Mouse (Mus musculus) left cerebral cortex, adult 9 months (tissue): ENCODE measurements around the gene Gm10031.
A peak's percentile ranks its signal among the peaks of the same experiment; 100 is the strongest.

Experiments used
- DNase-seq, 2 experiments: peaks; one replicate each; pipeline ENCODE4 v3.0.0; 2022; ENCODE audit warnings: low spot score in 2 of 2

Gm10031 gene

GRCm38 (mm10) chr1:156539787-156540560 is 16.2 kb downstream of the Gm10031 start:
- peak in 1 of 2 experiments; percentile 23 for DNase-seq

DNA sequence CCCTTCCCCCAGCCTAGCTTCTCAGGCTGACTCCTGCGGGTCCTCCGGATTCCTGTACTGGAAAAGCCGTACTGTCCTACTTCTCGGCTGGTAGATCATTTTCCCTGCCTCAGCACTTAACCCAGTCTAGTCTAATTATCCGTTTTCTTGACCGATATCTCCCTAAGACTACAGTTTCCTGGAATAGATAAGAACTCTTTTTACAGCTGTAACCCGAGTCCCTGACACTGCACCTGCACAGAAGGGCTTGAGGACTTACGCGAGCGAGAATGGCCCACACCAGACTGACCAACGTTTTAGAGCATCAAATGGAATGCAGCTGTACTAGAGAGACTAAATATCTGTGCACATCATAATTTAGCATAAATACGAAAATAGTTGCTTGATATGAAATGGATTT is 20.2 kb downstream of the Gm10031 start:
- no peak for DNase-seq

DNA sequence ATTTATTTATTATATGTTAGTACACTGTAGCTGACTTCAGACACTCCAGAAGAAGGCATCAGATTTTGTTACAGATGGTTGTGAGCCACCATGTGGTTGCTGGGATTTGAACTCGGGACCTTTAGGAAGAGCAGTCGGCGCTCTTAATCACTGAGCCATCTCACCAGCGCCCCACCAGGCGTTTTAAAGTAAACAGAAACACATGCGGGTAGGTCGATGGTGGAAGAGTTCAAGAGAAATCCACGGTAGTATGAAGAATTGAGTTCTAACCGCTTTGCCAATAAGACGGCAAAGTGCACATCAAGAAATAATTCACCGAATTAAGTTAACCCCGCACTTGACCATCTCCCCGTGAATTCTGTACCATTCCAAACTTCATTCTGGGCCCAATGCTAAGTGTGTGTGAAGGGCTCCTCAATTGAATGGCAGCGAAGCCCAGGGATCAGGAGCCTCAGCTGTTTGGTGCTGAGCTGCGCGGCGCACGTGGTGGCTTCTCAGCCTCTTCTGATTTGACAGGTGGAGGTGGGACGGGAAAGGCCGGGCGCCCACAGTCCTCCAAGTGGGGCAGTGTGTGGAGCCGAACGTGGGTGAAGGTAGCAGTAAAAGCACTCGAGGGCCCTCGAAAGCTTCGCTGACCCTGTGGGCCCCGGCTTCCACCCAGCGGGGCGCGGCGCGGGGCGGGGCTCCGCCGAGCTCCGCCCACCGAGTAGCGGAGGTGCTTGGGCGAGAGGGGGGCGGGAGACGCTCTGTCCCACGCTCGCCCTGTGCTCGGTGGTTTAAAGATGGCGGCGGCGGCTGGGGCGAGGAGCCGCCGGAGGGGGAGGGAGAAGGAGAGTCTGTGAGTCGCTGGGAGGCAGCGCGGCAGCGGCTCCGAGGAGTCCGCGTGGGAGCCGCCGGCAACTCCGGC is 34.5 kb downstream of the Gm10031 start, which contains the start of gene Abl2:
Gene Abl2 (plus strand): TSS at position 763 of the 907 bp plus-strand sequence.
- peak; percentile 73 to 83 for DNase-seq

GRCm38 (mm10) chr1:156558950-156559640 is 35.3 kb downstream of the Gm10031 start:
- DNase-seq: peak in 1 of 2 experiments; percentile 47

DNA sequence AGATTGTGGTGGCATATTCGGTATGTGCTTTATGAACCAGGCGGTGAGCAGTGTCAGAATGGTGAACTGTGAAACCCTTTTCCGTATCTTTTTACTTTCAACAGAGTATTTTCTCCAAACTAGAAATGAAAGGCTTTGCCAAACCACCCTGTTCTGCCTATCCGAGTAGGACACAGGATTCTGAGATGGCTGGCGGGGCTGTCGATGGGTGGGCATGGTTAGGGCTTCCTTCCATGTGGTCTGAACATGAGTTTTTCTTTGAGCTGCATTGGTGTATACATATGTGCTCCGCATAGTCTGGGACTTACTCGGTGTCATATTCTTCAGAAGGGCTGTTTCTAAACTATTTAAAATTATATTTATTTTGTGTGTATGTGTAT is 35.8 kb downstream of the Gm10031 start:
- DNase-seq: no peak

- DNase-seq: no peak
Observed at GRCm38 (mm10) chr1:156560500-156560899, 36.7 kb downstream of the Gm10031 start.

DNA sequence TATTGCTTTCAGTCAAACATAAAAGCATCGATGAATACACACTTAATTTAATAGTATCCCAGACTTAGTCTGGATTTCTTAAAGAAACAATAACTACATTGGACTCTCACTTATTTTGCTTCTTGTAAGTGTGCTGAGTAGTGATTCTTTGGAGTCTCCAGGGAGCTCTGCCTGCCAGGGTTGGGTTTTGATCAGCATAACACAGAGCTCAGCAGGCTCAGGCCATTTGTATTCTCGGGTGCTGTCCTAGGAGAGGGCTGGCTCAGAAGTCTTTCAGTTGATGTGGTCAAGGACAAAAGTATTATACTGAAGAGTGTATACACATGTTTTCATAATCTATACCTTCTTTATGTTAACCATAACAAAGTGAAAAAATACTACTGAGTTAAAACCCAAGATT is 41.5 kb downstream of the Gm10031 start:
- DNase-seq: no peak

DNA sequence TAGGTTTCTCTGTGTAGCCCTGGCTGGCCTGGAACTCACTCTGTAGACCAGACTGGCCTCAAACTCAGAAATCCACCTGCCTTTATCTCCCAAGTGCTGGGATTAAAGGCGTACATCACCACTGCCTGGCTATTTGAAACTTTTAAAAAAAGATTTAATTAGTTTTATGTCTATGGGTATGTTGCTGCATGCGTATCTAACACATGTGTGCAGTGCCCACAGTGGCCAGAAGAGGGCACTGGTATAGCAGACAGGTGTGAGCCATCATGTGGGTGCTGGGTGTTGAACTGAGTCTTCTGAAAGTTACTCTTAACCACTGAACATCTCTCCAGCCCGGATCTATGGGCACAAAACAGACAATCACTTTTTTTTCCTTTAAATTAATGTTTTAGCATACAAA is 42.3 kb downstream of the Gm10031 start:
- no peak for DNase-seq

DNA sequence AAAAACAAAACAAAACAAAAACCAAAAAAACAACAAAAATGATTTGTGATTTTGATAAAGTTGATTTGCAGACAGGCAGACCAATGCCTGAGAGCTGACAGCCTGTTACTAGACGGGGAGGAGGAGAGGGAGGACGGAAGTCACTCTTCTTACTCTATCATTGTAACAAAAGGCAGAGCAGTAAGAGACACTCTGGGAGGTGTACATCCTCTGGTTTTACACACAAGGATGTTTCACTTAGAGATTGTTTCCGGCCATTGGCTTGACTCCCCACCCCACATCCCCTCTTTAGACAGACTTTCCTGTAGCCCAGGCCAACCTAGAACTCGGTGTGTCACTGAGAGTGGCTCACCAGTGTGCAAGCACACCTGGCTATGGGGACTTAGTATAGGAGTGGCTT is 45.8 kb downstream of the Gm10031 start:
- no peak for DNase-seq

- DNase-seq: no peak
Observed at GRCm38 (mm10) chr1:156572952-156573351, 49.1 kb downstream of the Gm10031 start.
